Mouse (Mus musculus) cerebral cortex, adult 2 months (tissue): ENCODE data around the gene Hoxa6.

Experiments used
- WGBS: fragments of 180-500 bp; shearing (Covaris S2); methylation state at CpG from one replicate; pipeline ENCODE4 v1.1.7; 2018; 5-methylcytosine and 5-hydroxymethylcytosine counted together

The Hoxa6 gene

GRCm38 (mm10) chr6:52241001-52241621 lies 32.6 kb upstream of the Hoxa6 start:
- WGBS: 9% methylated on average over 9 of the region's 9 CpGs

DNA sequence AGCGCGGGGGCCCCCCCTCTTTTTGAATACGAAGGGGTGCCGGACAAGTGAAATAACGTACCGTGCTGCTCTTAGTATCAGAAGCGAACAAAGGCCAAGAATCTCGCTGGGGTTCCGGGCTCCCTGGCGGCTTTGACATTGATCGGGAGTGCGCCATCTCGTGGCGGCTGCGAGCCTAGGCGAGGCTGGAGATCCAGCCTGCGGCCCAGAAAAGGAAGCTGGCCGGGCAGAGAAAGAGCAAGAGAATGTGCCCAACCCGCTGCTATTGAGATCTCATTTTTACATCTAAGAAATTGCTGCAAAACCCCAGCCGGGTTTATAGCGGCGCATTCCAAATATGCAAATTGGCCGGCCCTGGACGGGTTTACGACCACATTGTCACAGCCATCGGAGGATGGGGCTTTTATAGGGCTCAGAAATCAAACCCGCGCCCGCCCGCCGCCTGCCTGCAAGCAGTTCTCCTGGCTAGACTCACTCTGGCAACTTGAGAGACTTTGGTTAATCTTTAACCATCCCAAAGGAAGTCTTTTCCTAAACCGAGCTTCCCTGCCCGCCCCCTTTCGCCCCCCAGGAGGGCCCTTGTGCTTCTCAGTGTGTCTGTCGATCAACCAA lies 32.0 kb upstream of the Hoxa6 start, which contains the start of gene Hoxa10:
TSS of gene Hoxa10 (minus strand) at position 466 of the 612 bp plus-strand sequence.
- WGBS: 2% methylated on average over 35 of the region's 35 CpGs

- WGBS: 3% methylated on average over 30 of the region's 30 CpGs
Observed at GRCm38 (mm10) chr6:52239625-52240388, 31.3 kb upstream of the Hoxa6 start.

- 6% methylated on average over 7 of the region's 7 CpGs for whole genome bisulfite sequencing
Observed at GRCm38 (mm10) chr6:52238976-52239375, 30.5 kb upstream of the Hoxa6 start.

DNA sequence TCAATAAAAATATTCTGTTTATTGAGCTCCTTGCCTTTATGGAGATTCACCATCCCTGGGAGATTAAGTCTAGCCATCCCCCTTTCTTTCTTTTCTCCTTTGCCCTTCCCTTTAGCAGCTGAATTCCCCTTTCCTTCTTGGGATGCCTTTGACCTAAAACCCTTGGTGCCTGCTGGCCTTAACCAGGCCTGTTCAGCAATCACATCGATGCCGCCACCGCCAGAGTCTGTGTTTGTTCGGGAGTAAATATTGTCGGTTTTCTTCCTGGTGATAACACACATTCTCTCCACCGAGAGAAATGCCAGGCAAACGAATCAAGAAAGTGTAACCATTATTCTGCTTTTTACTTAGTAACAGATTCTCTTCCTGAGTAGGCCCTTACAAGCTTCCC lies 29.6 kb upstream of the Hoxa6 start:
- WGBS: 9% methylated on average over 7 of the region's 7 CpGs

- WGBS: 11% methylated on average over 10 of the region's 10 CpGs
Observed at GRCm38 (mm10) chr6:52237346-52238154, 29.0 kb upstream of the Hoxa6 start.

DNA sequence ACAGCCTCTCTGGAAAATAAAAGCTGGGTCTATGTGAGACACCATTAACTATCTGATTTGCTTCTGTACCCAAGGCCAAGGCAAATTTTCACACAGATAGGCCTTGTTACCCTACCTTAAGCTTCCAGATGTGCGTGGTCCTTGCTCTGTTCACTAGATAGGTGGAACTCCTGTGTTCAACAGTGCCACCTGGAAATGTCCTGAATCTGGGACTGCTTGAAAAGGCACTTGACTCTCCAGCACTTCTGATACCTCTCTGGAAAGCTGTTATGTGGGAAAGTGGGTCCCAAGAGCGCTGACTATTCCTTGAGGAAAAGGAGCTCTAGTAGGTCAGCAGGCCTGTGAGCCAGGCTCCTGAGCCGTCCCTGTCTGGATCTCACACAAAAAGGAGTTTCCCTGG lies 28.3 kb upstream of the Hoxa6 start:
- WGBS: 14% methylated on average over 3 of the region's 3 CpGs

- 21% methylated on average over 6 of the region's 6 CpGs for WGBS
Observed at GRCm38 (mm10) chr6:52235866-52236265, 27.3 kb upstream of the Hoxa6 start.

- WGBS: 27% methylated on average over 9 of the region's 9 CpGs
Observed at GRCm38 (mm10) chr6:52235267-52235666, 26.7 kb upstream of the Hoxa6 start.

DNA sequence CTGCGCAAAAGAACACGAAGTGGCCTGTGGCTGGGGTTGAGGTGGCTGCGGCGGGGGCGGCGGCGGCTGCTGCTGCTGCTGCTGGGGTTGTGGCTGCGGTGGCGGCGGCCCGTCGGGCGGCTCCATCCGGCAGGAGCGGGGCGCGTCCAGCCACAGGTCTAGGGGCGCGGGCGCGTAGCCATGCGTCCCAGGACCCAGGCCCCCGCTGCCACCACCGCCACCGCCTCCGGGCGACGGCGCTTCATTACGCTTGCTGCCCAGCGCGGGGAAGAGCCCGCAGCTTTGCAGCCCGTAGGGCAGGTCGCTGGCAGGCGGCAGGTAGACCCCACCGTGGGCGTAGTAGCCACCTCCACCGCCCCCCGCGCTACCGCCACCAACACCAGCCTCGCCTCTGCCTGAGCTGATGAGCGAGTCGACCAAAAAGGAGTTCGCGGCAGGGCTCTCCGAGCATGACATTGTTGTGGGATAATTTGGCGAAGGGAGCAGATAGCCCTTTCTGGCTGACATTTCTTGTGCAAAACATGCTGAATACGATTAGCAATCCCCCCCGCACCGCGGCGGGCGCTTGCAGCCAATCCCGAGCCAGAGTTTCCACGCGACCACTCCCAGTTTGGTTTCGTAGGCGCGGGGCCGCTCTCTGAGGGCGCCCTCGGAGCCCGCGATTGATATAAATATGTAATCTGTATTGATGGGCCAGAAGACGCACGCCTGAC lies 26.1 kb upstream of the Hoxa6 start:
- WGBS: 2% methylated on average over 67 of the region's 68 CpGs

GRCm38 (mm10) chr6:52233546-52234427 lies 25.3 kb upstream of the Hoxa6 start:
- WGBS: 2% methylated on average over 70 of the region's 70 CpGs

DNA sequence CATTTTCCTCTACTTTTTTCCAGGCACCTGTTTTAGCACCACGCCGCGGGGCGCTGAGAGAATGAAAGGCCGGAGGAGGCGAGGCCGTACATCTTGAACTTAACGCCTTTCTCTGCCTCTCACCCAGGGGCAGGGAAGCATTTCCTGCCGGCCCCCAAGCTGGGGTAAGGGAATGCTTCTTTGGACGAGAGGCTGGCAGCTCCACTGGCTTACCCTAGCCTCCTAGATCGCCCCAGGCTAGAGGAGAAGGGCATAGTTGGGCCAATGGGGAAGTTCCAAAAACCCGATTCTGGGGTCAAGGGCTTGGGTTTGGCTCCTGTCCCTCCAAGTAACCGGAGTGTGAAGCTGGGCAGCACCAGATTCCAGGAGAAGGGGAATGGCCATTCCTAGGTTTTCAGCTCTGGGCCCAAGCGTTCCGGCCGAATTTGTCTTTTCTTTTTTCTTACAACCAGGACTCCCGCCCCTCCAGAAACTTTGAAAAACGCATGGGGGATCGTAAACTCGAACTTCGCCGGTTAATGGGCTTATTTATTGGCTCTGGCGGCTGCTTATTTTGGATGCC lies 24.5 kb upstream of the Hoxa6 start:
- WGBS: 4% methylated on average over 23 of the region's 23 CpGs

- 3% methylated on average over 18 of the region's 18 CpGs for WGBS
Observed at GRCm38 (mm10) chr6:52232568-52232965, 24.0 kb upstream of the Hoxa6 start.

GRCm38 (mm10) chr6:52231885-52232567 lies 23.5 kb upstream of the Hoxa6 start:
- WGBS: 3% methylated on average over 18 of the region's 18 CpGs

DNA sequence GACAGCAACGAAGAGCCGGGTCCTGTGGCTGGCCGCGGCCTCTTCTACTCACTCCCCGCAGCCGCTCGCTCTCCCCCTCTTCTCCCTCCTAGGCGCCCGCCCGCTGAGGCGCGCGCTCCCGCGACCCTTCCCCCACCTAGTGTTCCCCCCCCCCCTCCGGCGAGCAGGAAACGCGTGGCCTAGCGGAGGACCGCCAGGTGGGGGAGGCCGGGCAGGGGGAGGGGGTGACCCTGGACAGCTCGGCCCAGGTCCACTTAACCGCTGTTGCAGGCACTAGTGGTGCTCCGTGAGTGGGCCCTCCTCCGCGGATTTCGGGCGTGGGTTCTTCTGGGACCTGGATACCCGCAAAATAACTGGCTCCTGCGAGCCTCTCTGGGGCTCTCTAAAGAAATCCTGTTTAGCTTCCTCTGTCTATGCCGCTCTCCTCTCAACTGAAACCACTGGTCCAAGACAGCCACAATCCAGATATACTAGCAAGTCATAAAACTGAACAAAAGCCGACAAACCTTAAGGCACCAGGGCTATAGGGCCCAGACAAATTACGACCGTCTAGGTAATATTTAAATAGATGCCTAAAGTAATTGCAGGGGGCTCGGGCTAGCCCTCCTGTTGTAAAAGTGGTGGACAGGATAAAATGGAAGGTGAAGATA lies 22.1 kb upstream of the Hoxa6 start, which contains the start of gene Hoxa9:
TSS of gene Hoxa9 (minus strand) at position 574 of the 650 bp plus-strand sequence.
- 3% methylated on average over 22 of the region's 36 CpGs for WGBS

GRCm38 (mm10) chr6:52229558-52230416 lies 21.3 kb upstream of the Hoxa6 start:
- 3% methylated on average over 44 of the region's 44 CpGs for WGBS

GRCm38 (mm10) chr6:52228475-52229465 lies 20.2 kb upstream of the Hoxa6 start:
- WGBS: 3% methylated on average over 38 of the region's 38 CpGs
